Mouse (Mus musculus): ENCODE measurements at regions not wholly inside any gene's neighbourhood (a gene's known extent, or its start where the extent isn't known, plus 50 kb on each side); places are given as distances from the start of the nearest gene placed in this dataset.

DNA sequence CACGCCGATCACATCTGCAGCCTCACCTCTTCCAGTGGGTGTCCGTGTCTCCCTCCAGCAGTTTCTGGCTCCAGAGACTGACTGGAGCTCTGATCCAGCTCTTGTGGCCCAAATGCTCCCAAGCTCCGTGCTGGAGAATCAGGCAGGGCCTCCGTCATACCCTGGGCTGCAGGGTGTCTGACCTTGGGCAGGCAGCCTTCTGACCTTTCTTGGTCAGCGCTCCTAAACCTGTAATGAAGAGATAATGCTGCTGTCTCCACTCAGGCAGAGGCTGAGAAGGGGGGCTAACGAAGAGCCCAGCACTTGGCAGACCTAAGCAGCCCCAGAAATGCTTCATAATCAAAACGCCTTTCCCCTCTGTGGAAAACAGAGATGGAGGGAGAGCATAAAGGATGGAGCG lies 89.9 kb upstream of the Mef2a start:
- no peaks in the 10 kb centered on the region for H3K36me3 ChIP-seq
- H3K9ac ChIP-seq (replicated peaks) = no peak overlapping the region
- no peak overlapping the region for H3K4me2 ChIP-seq
- peak; percentile 58; the same call in 1 of the 2 replicates for ATAC-seq (ENCODE audit: low FRiP score)
- 54% methylated on average over 9 of the region's 9 CpGs for WGBS
- no peak overlapping the region for H3K4me3 ChIP-seq (replicated peaks)
- no peaks in the 10 kb centered on the region for H3K9me3 ChIP-seq (replicated peaks)
- no peaks in the 10 kb centered on the region for H3K27me3 ChIP-seq (replicated peaks)
- peak overlapping the region; percentile 58 for H3K27ac ChIP-seq (replicated peaks)
- H3K4me1 ChIP-seq = peaks cover 15% of the 10 kb centered on the region

DNA sequence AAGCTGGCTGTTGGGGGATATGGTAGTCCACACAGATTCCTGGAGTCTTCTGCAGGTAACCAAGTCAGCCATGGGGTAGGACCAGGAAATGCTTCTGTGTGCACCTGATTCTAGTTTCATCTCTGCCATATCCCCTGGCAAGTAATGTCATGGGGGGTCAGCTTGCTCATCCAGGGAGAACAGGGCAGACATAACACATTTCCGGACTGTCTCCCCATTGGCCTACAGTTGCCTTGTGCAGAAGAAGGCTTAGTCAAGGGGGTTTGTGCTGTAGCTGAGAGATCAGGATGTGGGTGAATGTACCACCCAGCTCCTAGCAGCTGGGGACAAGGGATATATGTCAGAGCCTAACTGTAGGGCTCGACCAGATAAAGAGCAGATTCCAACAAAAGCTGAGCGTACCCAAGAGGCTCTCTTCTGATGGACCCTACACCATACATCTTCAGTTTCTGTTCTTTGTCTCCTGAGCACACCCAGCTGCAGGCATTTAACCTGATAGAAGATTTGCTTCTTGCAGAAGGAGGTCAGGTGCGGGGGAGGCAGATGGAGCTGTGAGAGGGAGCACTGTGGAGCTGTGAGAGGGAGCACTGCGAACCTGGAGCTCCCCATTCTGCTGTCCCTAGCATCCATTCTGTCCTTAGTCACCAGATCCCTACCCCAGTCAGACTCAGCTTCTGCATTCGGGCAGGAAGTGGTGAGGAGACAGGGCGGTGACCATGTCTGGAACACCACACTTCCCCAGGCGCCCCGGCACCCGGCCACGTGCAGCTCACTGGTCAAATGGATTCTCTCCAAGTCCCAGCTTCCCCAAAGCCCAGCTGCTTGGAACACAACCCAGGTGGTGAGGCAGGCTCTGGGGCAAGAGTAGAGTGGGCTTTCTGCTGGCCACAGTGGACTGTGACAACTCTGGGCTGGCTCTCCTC lies 88.9 kb upstream of the Mef2a start:
- 0 out of 2 replicates have a peak, but pooled peaks have one; percentile 8 for ATAC-seq (ENCODE audit: low FRiP score)
- Histone ChIP-seq H3K4me1 (peaks cover 15% of the 10 kb centered on the region), H3K4me3 (replicated peaks) (no peak overlapping the region), H3K9me3 (replicated peaks) (no peaks in the 10 kb centered on the region), H3K4me2 (no peak overlapping the region), H3K9ac (replicated peaks) (no peak overlapping the region), H3K27me3 (replicated peaks) (no peaks in the 10 kb centered on the region), H3K27ac (replicated peaks) (peak overlapping the region; percentile 58), H3K36me3 (no peaks in the 10 kb centered on the region)
- 79% methylated on average over 11 of the region's 11 CpGs for WGBS

DNA sequence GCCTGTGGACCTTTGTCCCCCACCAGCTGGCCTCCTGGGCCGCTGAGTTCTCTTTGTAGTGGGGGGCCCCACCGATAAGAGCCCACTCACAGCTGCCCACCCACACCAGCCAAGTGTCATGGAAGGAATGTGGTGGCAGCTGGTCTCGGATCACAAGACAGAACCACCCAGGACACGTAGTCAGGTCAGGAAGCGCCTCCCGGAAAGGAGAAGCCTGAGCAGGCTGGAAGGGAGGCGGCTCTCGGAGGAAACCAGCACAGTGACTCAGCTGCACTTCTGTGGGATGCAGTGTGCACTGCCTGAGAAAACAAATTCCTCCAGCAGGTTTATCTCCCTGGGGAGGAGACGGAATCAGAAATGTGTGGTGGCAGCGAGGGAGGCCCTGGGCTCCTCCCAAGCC lies 87.2 kb upstream of the Mef2a start:
- no peak overlapping the region for H3K4me3 ChIP-seq (replicated peaks)
- no peaks in the 10 kb centered on the region for H3K27me3 ChIP-seq (replicated peaks)
- peaks cover 15% of the 10 kb centered on the region for H3K4me1 ChIP-seq
- no peak for ATAC-seq (ENCODE audit: low FRiP score)
- no peaks in the 10 kb centered on the region for H3K36me3 ChIP-seq
- no peak overlapping the region for H3K27ac ChIP-seq (replicated peaks)
- H3K9me3 ChIP-seq (replicated peaks) = no peaks in the 10 kb centered on the region
- no peak overlapping the region for H3K9ac ChIP-seq (replicated peaks)
- no peak overlapping the region for H3K4me2 ChIP-seq
- WGBS = 85% methylated on average over 10 of the region's 10 CpGs

DNA sequence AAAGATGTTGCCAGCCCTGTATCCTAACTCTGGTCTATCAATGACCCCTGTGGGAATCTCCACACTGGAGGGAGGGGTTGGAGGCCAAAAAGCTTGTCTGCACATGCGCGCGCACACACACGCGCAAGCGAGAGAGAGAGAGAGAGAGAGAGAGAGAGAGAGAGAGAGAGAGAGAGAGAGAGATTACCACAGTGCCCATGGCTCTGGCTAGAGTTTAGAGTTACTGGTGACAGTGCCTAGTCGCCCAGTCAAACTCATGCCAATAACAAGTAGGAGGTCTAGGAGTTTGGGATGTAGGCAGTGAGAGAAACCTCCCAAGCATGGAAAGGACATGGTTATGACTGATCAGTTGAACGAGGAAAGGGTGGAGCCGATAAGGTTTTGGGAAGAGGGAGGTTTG lies 86.6 kb upstream of the Mef2a start:
- Histone ChIP-seq H3K27me3 (replicated peaks) (no peaks in the 10 kb centered on the region), H3K9me3 (replicated peaks) (no peaks in the 10 kb centered on the region), H3K27ac (replicated peaks) (no peak overlapping the region), H3K36me3 (no peaks in the 10 kb centered on the region), H3K4me1 (peaks cover 15% of the 10 kb centered on the region), H3K4me3 (replicated peaks) (no peak overlapping the region), H3K9ac (replicated peaks) (no peak overlapping the region), H3K4me2 (no peak overlapping the region)
- 97% methylated on average over 9 of the region's 9 CpGs for WGBS
- ATAC-seq (ENCODE audit: low FRiP score) = no peak

DNA sequence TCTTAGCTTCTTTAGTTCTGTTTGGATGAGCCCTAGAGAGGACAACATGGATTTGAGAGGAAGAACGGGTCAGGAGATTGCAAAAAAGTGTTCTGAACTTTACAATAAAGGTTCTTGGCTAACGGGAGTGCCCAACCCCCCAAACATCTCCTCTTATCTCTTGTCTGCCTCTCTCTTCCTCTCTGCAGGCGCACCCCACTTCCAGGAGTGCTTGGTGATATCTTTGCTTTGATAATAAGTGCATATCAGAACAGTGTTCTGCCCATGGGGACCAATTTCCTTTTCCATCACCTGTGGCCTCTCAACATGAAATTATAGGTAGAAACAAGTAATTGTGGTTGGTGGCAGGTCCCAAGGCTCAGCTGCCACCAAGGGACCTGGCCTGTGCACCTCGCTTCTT lies 86.0 kb upstream of the Mef2a start:
- no peaks in the 10 kb centered on the region for H3K27me3 ChIP-seq (replicated peaks)
- ATAC-seq (ENCODE audit: low FRiP score) = no peak
- H3K4me1 ChIP-seq = peaks cover 15% of the 10 kb centered on the region
- no peak overlapping the region for H3K4me2 ChIP-seq
- 92% methylated on average over 4 of the region's 4 CpGs for WGBS
- no peak overlapping the region for H3K4me3 ChIP-seq (replicated peaks)
- no peaks in the 10 kb centered on the region for H3K36me3 ChIP-seq
- H3K27ac ChIP-seq (replicated peaks) = no peak overlapping the region
- no peaks in the 10 kb centered on the region for H3K9me3 ChIP-seq (replicated peaks)
- H3K9ac ChIP-seq (replicated peaks) = no peak overlapping the region

DNA sequence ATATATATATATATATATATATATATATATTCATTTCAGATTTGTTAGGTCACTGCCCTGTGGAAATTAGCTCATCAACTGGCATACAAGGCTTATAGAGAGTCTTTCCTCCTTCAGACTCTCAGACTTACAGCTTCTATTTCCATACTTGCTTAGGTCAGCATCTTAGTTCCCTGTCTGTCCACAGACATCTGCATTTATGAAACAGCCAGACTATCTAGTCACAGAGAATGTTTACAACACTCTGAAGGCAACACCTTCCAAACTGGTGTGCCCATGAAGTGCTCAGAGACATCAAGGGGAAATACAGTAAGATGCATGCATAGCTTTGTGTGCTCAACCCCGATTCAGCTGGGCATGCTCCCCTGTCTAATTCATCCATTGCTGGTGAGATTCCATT lies 85.2 kb upstream of the Mef2a start:
- no peak overlapping the region for H3K9ac ChIP-seq (replicated peaks)
- H3K9me3 ChIP-seq (replicated peaks) = no peaks in the 10 kb centered on the region
- peaks cover 11% of the 10 kb centered on the region for H3K4me1 ChIP-seq
- H3K4me2 ChIP-seq = no peak overlapping the region
- H3K36me3 ChIP-seq = no peaks in the 10 kb centered on the region
- no peak overlapping the region for H3K27ac ChIP-seq (replicated peaks)
- no peaks in the 10 kb centered on the region for H3K27me3 ChIP-seq (replicated peaks)
- WGBS = 97% methylated on average over 1 of the region's 1 CpGs
- no peak overlapping the region for H3K4me3 ChIP-seq (replicated peaks)
- ATAC-seq (ENCODE audit: low FRiP score) = no peak

DNA sequence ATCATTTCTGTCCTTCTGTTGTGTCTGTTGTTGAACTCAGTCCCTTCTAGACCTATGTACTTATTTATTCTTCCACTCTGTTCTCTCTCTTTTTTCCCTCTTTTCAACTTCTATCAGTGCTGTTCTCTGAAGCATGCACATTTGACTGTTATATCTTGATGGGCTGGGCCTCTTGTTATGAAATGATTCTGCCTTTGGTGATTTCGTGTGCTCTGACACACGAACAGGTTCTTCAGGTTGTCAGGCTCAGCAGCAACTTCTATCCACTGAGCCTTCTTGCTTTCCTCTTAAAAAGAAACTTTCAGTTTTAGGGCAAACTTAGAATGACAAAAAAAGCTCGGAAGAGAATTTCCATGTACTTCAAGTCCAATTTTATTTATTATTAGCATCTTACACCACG lies 83.4 kb upstream of the Mef2a start:
- WGBS = 92% methylated on average over 4 of the region's 4 CpGs
- no peaks in the 10 kb centered on the region for H3K36me3 ChIP-seq

DNA sequence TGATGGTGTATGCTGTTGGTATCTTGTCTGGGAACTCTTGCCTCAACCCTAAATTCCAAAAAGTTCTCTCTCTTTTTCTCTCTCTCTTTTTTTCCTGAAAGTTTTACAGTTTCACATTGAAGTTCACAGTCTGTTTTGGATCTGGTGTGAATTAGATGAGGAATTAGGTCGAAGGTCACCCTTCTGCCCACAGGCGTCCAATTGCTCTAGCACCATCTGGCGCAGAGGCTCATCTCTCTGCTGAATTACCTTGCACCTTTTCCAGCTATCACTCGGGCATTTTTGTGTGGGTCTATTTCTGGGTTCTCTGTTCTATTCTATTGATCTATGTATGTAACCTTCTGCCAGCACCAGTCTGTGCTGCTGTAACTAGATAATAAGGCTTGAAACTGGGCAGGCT lies 81.8 kb upstream of the Mef2a start:
- Histone ChIP-seq H3K9me3 (replicated peaks) (no peaks in the 10 kb centered on the region), H3K4me3 (replicated peaks) (no peak overlapping the region), H3K4me2 (no peak overlapping the region), H3K9ac (replicated peaks) (no peak overlapping the region), H3K27ac (replicated peaks) (no peak overlapping the region), H3K27me3 (replicated peaks) (no peaks in the 10 kb centered on the region), H3K4me1 (no peaks in the 10 kb centered on the region), H3K36me3 (no peaks in the 10 kb centered on the region)
- ATAC-seq (ENCODE audit: low FRiP score) = no peak
- WGBS = 76% methylated on average over 4 of the region's 4 CpGs

More for the DNA sequence above, 83.4 kb upstream of the Mef2a start:
- no peaks in the 10 kb centered on the region for H3K4me1 ChIP-seq
- no peak overlapping the region for H3K27ac ChIP-seq (replicated peaks)
- ATAC-seq (ENCODE audit: low FRiP score) = no peak
- no peaks in the 10 kb centered on the region for H3K27me3 ChIP-seq (replicated peaks)
- no peak overlapping the region for H3K4me3 ChIP-seq (replicated peaks)
- no peaks in the 10 kb centered on the region for H3K9me3 ChIP-seq (replicated peaks)
- no peak overlapping the region for H3K4me2 ChIP-seq
- H3K9ac ChIP-seq (replicated peaks) = no peak overlapping the region

DNA sequence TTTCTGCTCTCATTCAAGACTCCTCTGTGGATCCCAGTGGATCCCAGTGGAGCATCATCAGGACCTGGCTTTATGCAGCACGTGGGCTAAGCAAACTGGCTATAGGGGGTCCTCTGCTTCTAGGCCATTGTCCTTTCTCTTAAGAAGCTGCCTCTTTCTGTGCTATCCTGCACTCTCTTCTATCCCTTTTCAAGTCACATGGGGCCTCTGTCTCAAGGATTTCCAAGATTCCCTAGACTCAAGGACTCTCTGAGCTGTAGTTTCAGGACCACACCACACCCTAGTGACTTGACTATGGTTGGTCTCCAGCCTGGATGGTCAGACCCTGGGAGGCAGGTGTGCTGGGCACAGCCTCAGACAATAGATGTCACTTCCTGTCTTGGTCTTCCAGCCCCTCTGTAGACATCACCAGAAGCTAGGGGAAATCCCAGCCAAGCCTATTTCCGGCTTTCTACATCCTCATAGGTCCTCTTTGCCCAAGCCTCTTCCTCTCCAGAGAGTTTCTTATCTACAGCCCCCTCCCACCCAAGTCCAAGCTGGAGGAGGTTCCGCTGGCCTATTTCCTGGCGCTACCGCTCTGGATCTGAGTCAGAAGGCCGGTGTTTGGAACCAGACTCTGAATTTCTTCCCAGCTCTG lies 78.6 kb upstream of the Mef2a start:
- Histone ChIP-seq H3K4me2 (no peak overlapping the region), H3K9ac (replicated peaks) (no peak overlapping the region), H3K4me1 (peaks cover 6% of the 10 kb centered on the region), H3K27me3 (replicated peaks) (no peaks in the 10 kb centered on the region), H3K9me3 (replicated peaks) (no peaks in the 10 kb centered on the region), H3K4me3 (replicated peaks) (no peak overlapping the region), H3K27ac (replicated peaks) (no peak overlapping the region), H3K36me3 (no peaks in the 10 kb centered on the region)
- 82% methylated on average over 6 of the region's 6 CpGs for WGBS
- ATAC-seq (ENCODE audit: low FRiP score) = no peak

DNA sequence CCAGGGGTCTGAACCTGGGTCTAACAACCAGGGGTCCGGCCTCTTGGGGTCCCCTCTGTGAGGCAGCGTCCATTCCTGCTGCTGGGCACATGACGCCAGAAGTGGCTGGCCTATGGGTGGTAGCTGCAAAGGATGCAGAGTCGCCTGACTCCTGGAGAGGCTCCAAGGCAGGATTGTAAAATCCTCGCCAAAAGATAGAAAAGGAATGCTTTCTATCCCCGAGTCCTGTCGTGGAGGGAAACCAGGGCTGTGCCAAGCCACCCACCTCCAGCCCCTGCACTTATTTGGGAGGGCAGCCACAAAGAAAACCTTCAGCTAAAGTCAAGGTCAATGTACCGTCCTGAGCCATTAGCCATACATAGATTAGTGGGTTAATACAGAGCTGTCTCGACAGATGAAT lies 73.9 kb upstream of the Mef2a start:
- H3K36me3 ChIP-seq = no peaks in the 10 kb centered on the region
- no peak overlapping the region for H3K9ac ChIP-seq (replicated peaks)
- no peaks in the 10 kb centered on the region for H3K27me3 ChIP-seq (replicated peaks)
- H3K4me3 ChIP-seq (replicated peaks) = no peak overlapping the region
- 46% methylated on average over 9 of the region's 9 CpGs for WGBS
- no peak overlapping the region for H3K4me2 ChIP-seq
- peaks cover 41% of the 10 kb centered on the region for H3K4me1 ChIP-seq
- ATAC-seq (ENCODE audit: low FRiP score) = no peak
- H3K9me3 ChIP-seq (replicated peaks) = no peaks in the 10 kb centered on the region
- H3K27ac ChIP-seq (replicated peaks) = peak overlapping the region; percentile 63

DNA sequence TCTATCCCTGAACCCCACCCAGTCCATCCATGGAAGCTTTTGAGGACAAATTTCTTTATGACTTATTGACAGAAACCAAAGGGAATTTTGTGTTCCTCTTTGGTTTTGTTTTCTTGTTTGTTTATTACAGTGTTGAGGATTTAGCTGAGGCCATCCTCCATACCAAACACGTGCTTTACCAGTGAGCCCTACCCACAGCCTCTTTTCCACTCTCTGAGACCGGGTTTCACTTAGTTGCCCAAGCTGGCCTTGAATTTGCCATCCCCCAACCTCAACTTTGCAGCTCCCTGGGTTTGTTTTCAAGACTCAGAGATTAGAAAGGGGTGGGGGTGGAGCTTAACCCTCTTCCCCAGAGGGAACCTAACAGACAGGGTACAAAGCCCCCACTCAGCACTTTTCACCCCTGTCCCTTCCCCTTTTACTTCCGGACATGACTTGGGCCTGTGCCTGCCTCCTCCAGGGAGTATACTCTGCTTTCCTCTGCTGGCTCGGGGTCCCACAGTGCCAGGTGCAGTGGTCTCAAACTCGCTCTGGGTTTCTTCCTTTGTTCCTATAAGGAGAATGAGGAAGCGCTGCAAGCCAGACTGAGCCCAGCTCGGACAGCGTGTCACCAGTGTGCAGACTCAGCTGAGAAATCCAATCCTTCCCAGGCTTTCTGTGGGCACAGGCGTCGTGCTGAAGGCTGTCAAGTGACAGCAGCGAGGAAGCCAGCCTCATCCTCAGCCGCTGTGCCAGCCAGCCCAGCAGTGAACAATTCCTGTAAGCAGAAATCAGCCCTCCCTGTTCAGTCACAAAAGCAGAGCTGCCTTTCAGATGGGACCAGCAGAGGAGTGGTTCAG lies 72.8 kb upstream of the Mef2a start:
- Histone ChIP-seq H3K9me3 (replicated peaks) (no peaks in the 10 kb centered on the region), H3K4me2 (peak overlapping the region; percentile 20; the same call in 1 of the 2 replicates), H3K4me1 (peaks cover 41% of the 10 kb centered on the region), H3K27ac (replicated peaks) (peak overlapping the region; percentile 63), H3K27me3 (replicated peaks) (no peaks in the 10 kb centered on the region), H3K36me3 (no peaks in the 10 kb centered on the region), H3K4me3 (replicated peaks) (no peak overlapping the region), H3K9ac (replicated peaks) (no peak overlapping the region)
- peak; percentile 38 for ATAC-seq (ENCODE audit: low FRiP score)
- 14% methylated on average over 12 of the region's 12 CpGs for WGBS
